Mouse (Mus musculus): Measurements from ENCODE around the gene Zar1l. TPM values are rescaled to one million over a fixed set of nuclear protein-coding genes. Genes with fewer than 3 reads are reported as not detected.
A peak's percentile ranks its signal among the peaks of the same experiment; 100 is the strongest.
"Not testable (repeated sequence)": the region's sequence is repeated elsewhere in the genome, so short reads cannot be mapped to it uniquely, and the experiment has no call there.

Gene Zar1l
- polyA plus RNA-seq, 1 experiment = not detected

DNA sequence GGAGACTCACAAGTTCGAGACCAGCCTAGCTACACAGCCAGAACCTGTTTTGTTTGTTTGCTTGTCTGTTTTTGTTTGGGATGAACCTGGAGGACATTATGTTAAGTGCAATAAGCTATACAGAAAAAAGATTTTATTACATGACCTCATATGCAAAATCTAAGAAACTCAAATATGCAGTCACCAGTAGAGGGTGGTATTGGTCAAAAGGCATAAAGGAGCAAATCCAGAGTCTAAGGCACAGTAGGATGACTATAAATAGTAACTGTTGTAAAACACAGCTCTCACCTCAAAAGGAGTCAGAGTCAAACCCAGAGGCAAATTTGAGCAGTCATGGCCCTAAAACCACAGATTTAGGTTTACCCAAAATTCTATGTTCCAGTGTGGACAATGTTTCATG lies 1.6 kb upstream of the Zar1l start:
- H3K36me3 ChIP-seq (ENCODE audit: control insufficient read depth, insufficient read depth, low read length) = no peaks in the 10 kb centered on the region
- no peaks in the 10 kb centered on the region for H3K4me1 ChIP-seq (ENCODE audit: control insufficient read depth, insufficient read depth, insufficient read length)
- DNase-seq (ENCODE audit: low read depth in 1 of 2, low spot score in 2 of 2) = peak in 1 of 2 experiments; percentile 29
- H3K4me3 ChIP-seq (ENCODE audit: extremely low read depth, insufficient read depth, insufficient read length) = no peak overlapping the region
- H3K27me3 ChIP-seq (ENCODE audit: control insufficient read depth, insufficient read depth, low read length) = no peaks in the 10 kb centered on the region
- TF ChIP-seq CTCF (IDR thresholded peaks at IDR 0.05; ENCODE audit: extremely low read depth, insufficient read depth, insufficient read length, insufficient replicate concordance) (no peak), POLR2A (IDR thresholded peaks at IDR 0.05; ENCODE audit: low read depth, low read length) (no peak)
- WGBS = 89% methylated on average over 1 of the region's 1 CpGs
- no peak overlapping the region for H3K27ac ChIP-seq (ENCODE audit: insufficient read depth, low read length)

DNA sequence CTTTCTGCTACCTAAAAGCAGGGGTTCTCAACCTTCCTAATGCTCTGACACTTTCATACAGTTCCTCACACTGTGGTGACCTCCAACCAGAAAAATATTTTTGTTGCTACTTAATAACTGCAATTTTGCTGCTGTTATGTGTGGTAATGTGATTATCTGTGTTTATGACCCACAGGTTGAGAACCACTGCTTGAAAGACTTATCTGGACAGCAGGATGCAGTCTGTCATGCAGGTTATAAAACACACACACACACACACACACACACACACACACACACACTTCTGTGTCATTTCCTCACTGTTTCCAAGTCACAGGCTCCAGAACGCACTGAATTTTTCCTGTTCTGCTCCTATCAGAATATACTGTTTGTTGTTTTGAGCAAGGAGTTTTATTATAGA lies 3.9 kb downstream of the Zar1l start:
- WGBS = 82% methylated on average over 1 of the region's 1 CpGs
- TF ChIP-seq POLR2A (IDR thresholded peaks at IDR 0.05; ENCODE audit: low read depth, low read length) (no peak), CTCF (IDR thresholded peaks at IDR 0.05; ENCODE audit: extremely low read depth, insufficient read depth, insufficient read length, insufficient replicate concordance) (no peak)
- no peaks in the 10 kb centered on the region for H3K4me1 ChIP-seq (ENCODE audit: control insufficient read depth, insufficient read depth, insufficient read length)

DNA sequence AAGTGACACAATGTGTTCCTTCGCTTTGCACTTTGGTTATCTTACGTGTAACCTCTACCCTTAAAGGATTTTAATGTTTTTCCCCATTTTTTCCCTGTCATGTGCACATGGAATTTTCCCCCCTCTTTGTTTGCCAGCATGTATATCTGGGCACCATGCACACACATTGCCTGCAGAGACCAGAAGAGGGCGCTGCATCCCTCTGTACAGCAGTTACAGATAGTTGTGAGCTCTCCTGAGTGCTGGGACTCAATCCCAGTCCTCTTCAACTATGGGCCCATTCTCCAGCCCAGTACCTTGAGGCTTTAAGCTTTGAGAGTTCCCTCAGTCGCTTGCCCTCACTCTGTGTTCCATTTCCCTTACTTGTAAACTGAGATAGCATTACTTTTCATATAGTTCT lies 4.7 kb downstream of the Zar1l start:
- no peaks in the 10 kb centered on the region for H3K36me3 ChIP-seq (ENCODE audit: control insufficient read depth, insufficient read depth, low read length)
- H3K4me3 ChIP-seq (ENCODE audit: extremely low read depth, insufficient read depth, insufficient read length) = no peak overlapping the region
- 91% methylated on average over 4 of the region's 4 CpGs for WGBS
- H3K27ac ChIP-seq (ENCODE audit: insufficient read depth, low read length) = no peak overlapping the region
- no peaks in the 10 kb centered on the region for H3K4me1 ChIP-seq (ENCODE audit: control insufficient read depth, insufficient read depth, insufficient read length)
- H3K27me3 ChIP-seq (ENCODE audit: control insufficient read depth, insufficient read depth, low read length) = no peaks in the 10 kb centered on the region
- TF ChIP-seq CTCF (IDR thresholded peaks at IDR 0.05; ENCODE audit: extremely low read depth, insufficient read depth, insufficient read length, insufficient replicate concordance) (no peak), POLR2A (IDR thresholded peaks at IDR 0.05; ENCODE audit: low read depth, low read length) (no peak)
- no peak for DNase-seq (ENCODE audit: low read depth in 1 of 2, low spot score in 2 of 2)

More for the DNA sequence above, 3.9 kb downstream of the Zar1l start:
- no peaks in the 10 kb centered on the region for H3K36me3 ChIP-seq (ENCODE audit: control insufficient read depth, insufficient read depth, low read length)
- no peak overlapping the region for H3K4me3 ChIP-seq (ENCODE audit: extremely low read depth, insufficient read depth, insufficient read length)
- DNase-seq (ENCODE audit: low read depth in 1 of 2, low spot score in 2 of 2) = no peak
- no peaks in the 10 kb centered on the region for H3K27me3 ChIP-seq (ENCODE audit: control insufficient read depth, insufficient read depth, low read length)
- no peak overlapping the region for H3K27ac ChIP-seq (ENCODE audit: insufficient read depth, low read length)

DNA sequence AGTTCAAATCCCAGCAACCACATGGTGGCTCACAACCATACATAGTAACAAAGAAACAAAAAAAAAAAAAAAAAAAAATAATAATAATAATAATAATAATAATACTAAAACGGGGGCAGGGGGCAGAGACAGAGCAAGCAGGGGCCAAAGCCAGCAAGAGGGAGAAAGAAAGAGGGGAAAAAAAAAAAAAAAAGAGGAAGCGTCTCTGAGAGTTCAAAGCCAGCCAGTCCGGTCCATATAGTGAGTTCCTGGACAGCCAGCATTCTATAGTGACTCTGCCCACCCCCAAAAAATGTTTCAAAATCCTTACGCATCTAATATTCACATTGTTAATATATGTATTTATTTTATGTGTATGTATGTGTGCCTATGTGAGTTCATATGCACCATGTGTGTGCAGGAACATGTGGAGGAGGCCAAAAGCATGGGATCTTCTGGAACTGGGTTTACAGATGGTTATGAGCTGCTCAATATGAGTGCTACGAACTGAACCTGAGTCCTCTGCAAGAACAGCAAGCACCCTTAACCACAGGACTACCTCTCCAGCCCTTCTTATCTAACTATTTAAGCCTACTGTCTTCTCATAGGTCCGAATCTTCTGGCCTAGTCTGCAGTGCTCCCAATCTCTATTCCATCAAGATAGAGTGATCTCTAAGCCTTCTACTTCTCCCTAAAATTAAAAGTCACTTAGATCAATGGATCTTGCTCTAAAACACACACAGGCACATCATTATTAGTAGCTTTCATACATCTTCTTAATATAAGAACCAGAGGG lies 7.3 kb downstream of the Zar1l start:
- Histone ChIP-seq H3K36me3 (ENCODE audit: control insufficient read depth, insufficient read depth, low read length) (no peaks in the 10 kb centered on the region), H3K4me3 (ENCODE audit: extremely low read depth, insufficient read depth, insufficient read length) (no peak overlapping the region), H3K27ac (ENCODE audit: insufficient read depth, low read length) (no peak overlapping the region), H3K27me3 (ENCODE audit: control insufficient read depth, insufficient read depth, low read length) (no peaks in the 10 kb centered on the region), H3K4me1 (ENCODE audit: control insufficient read depth, insufficient read depth, insufficient read length) (no peaks in the 10 kb centered on the region)
- TF ChIP-seq CTCF (IDR thresholded peaks at IDR 0.05; ENCODE audit: extremely low read depth, insufficient read depth, insufficient read length, insufficient replicate concordance) = no peak
- TF ChIP-seq POLR2A (IDR thresholded peaks at IDR 0.05; ENCODE audit: low read depth, low read length) = no peak
- WGBS = 73% methylated on average over 6 of the region's 6 CpGs
- no peak for DNase-seq (ENCODE audit: low read depth in 1 of 2, low spot score in 2 of 2)

DNA sequence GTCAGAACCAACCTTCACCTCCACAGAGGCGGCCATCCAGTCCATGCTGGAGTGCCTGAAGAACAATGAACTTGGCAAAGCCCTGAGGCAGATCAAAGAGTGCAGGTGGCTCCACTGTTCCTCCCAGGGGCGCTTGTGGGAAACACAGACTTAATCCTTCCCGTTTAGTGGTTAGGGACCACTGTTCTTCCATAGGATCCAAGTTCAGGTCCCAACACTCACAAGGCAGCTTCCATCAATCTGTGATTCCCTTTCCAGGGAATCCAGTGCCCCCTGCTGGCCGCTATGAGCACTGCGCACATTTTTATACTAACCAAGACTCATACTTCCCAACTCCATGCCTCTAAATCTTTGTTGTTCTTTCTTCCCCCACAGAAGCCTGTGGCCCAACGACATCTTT lies 22.2 kb downstream of the Zar1l start:
- TF ChIP-seq CTCF (IDR thresholded peaks at IDR 0.05; ENCODE audit: extremely low read depth, insufficient read depth, insufficient read length, insufficient replicate concordance) = peak; percentile 66; the same call in 1 of the 2 replicates
- TF ChIP-seq POLR2A (IDR thresholded peaks at IDR 0.05; ENCODE audit: low read depth, low read length) = no peak
- no peaks in the 10 kb centered on the region for H3K27me3 ChIP-seq (ENCODE audit: control insufficient read depth, insufficient read depth, low read length)
- peaks cover 6% of the 10 kb centered on the region for H3K36me3 ChIP-seq (ENCODE audit: control insufficient read depth, insufficient read depth, low read length)
- 66% methylated on average over 6 of the region's 6 CpGs for WGBS
- no peaks in the 10 kb centered on the region for H3K4me1 ChIP-seq (ENCODE audit: control insufficient read depth, insufficient read depth, insufficient read length)
- DNase-seq (ENCODE audit: low read depth in 1 of 2, low spot score in 2 of 2) = peak in 1 of 2 experiments; percentile 29
- no peak overlapping the region for H3K4me3 ChIP-seq (ENCODE audit: extremely low read depth, insufficient read depth, insufficient read length)
- no peak overlapping the region for H3K27ac ChIP-seq (ENCODE audit: insufficient read depth, low read length)

DNA sequence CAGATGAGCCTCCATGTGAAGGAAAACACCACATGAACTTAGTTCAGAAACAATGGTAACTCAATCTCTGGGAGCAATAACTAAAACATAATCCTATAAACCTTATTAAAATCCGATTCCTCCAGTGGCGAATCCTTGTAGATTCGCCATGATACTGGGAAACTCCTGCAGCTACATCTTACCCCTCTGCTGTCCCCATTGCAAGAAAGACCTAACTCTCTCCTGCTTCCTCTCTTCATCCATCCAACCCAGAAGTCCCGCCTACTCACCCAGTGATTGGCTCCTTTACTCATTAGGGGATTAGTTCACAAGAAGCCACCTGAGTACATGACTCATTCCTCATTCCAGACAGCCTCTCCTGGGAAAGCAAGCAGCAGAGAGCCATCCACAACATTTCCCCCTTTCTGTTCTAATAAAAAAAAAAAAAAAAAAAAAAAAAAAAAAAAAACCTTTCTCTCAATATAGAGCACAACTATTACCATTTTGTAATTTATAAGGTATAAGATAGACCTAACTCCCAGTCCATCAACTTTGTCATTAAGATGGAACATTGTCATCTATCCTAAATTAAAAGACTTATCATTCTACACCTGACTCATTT lies 26.3 kb downstream of the Zar1l start:
- H3K27ac ChIP-seq (ENCODE audit: insufficient read depth, low read length); H3K4me1 ChIP-seq (ENCODE audit: control insufficient read depth, insufficient read depth, insufficient read length); DNase-seq (ENCODE audit: low read depth in 1 of 2, low spot score in 2 of 2); H3K4me3 ChIP-seq (ENCODE audit: extremely low read depth, insufficient read depth, insufficient read length); H3K36me3 ChIP-seq (ENCODE audit: control insufficient read depth, insufficient read depth, low read length); H3K27me3 ChIP-seq (ENCODE audit: control insufficient read depth, insufficient read depth, low read length): not testable (repeated sequence)
- 91% methylated on average over 4 of the region's 4 CpGs for WGBS

DNA sequence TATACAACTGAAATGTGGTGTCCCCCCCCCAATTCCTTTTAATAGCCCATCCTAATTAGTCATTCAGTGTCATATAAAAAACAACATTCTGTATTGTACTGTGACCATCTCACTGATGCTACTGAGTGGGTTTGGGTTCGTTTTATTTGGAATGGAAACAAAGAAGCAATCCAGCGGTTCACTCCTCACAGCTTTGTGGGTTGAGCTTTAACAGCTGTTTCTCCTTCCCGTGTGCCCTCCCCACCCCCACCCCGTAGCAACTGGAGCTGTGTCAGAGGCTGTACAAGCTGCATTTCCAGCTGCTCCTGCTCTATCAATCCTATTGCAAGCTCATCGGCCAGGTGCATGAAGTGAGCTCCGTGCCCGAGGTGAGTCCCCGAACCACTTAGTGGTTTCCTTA lies 27.1 kb downstream of the Zar1l start:
- H3K27ac ChIP-seq (ENCODE audit: insufficient read depth, low read length) = no peak overlapping the region
- no peaks in the 10 kb centered on the region for H3K27me3 ChIP-seq (ENCODE audit: control insufficient read depth, insufficient read depth, low read length)
- H3K4me3 ChIP-seq (ENCODE audit: extremely low read depth, insufficient read depth, insufficient read length) = no peak overlapping the region
- no peak for DNase-seq (ENCODE audit: low read depth in 1 of 2, low spot score in 2 of 2)
- peaks cover 2% of the 10 kb centered on the region for H3K36me3 ChIP-seq (ENCODE audit: control insufficient read depth, insufficient read depth, low read length)
- TF ChIP-seq POLR2A (IDR thresholded peaks at IDR 0.05; ENCODE audit: low read depth, low read length) (no peak), CTCF (IDR thresholded peaks at IDR 0.05; ENCODE audit: extremely low read depth, insufficient read depth, insufficient read length, insufficient replicate concordance) (no peak)
- WGBS = 67% methylated on average over 8 of the region's 8 CpGs
- H3K4me1 ChIP-seq (ENCODE audit: control insufficient read depth, insufficient read depth, insufficient read length) = no peaks in the 10 kb centered on the region

Measured in spleen, adult 2 months (tissue).